Mouse (Mus musculus) midbrain, embryonic 16.5 days (tissue): Measurements from ENCODE around the gene A930033H14Rik. TPM values are rescaled to one million over a fixed set of nuclear protein-coding genes. Genes with fewer than 3 reads are reported as not detected.
A peak's percentile ranks its signal among the peaks of the same experiment; 100 is the strongest.

Experiments used
- ATAC-seq: fragments of 200-750 bp; cut with Nextera tagmentation; 2 replicates; pipeline ENCODE4 v1.8.0; 2017; ENCODE audit warnings: moderate TSS enrichment
- H3K27ac ChIP-seq: fragments of 300-500 bp; sonication (generic); 2 replicates; pipeline ENCODE4 v1.5.1; 2014; ENCODE audit warnings: mild to moderate bottlenecking, low read length, mixed read lengths
- H3K27me3 ChIP-seq: fragments of 300-500 bp; sonication (generic); 2 replicates; pipeline ENCODE4 v1.6.1; 2014; ENCODE audit warnings: low read depth, low read length, mixed read lengths; ENCODE audit not compliant: control insufficient read depth, insufficient read depth
- H3K36me3 ChIP-seq: fragments of 300-500 bp; sonication (generic); 2 replicates; pipeline ENCODE4 v1.6.1; 2014; ENCODE audit warnings: mild to moderate bottlenecking, low read length, moderate library complexity, mixed read lengths; ENCODE audit not compliant: control insufficient read depth, insufficient read depth
- H3K4me1 ChIP-seq: fragments of 300-500 bp; sonication (generic); 2 replicates; pipeline ENCODE4 v1.6.1; 2014; ENCODE audit warnings: mild to moderate bottlenecking, low read length, mixed read lengths; ENCODE audit not compliant: control insufficient read depth, insufficient read depth
- H3K4me2 ChIP-seq: fragments of 300-500 bp; sonication (generic); 2 replicates; pipeline ENCODE4 v1.6.1; 2014; ENCODE audit warnings: mild to moderate bottlenecking, low read length, mixed read lengths
- H3K4me3 ChIP-seq: fragments of 300-500 bp; sonication (generic); 2 replicates; pipeline ENCODE4 v1.5.1; 2014; ENCODE audit warnings: low read depth, mild to moderate bottlenecking, low read length, moderate library complexity, mixed read lengths
- H3K9ac ChIP-seq: fragments of 300-500 bp; sonication (generic); 2 replicates; pipeline ENCODE4 v1.6.1; 2014; ENCODE audit warnings: low read depth, low read length, mixed read lengths
- H3K9me3 ChIP-seq: fragments of 300-500 bp; sonication (generic); replicated peaks from 2 replicates; pipeline ENCODE4 v1.6.1; 2014; ENCODE audit warnings: mild to moderate bottlenecking, low read length, mixed read lengths; ENCODE audit not compliant: control insufficient read depth, poor library complexity, severe bottlenecking
- WGBS: fragments of 180-500 bp; shearing (Covaris S2); extraction: QIAGEN DNeasy Blood & Tissue Kit; methylation state at CpG from one replicate; pipeline ENCODE4 v1.1.7; 2014; 5-methylcytosine and 5-hydroxymethylcytosine counted together
- polyA plus RNA-seq: library from polyadenylated mRNA; unstranded; fragments of >200 nt; fragmentation: Nextera tagmentation; extraction: Ambion mirVana; gene quantifications from 2 replicates; pipeline ENCODE4 v1.2.1, GENCODE M21; 2015

Gene A930033H14Rik
- polyA plus RNA-seq, 1 experiment from 2014 or later, result 1.5 TPM

DNA sequence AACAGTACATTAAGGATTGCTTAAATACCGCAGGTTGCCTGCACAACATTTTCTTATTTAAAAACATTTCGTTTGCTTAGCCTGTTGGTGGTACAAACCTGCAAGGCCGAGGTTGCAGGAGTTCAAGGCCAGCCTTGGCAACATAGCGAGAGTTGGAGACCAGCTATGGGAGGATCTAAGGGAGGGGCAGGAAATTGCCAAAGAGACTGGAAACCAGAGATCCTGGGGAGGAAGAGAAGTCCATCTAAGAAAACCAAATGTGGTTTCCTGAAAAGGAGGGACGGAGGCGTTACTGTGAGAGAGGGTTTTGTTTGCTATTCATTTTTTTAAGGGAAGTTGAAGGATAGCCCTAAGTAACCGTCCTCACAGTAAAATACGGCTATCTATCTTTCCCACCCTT, 1.3 kb downstream of the A930033H14Rik start:
- Histone ChIP-seq H3K36me3 (peaks cover 3% of the 10 kb centered on the region; the same call in 1 of the 2 replicates), H3K4me3 (peak overlapping the region; percentile 81), H3K9ac (peak overlapping the region; percentile 98), H3K4me1 (peaks cover 12% of the 10 kb centered on the region), H3K27me3 (no peaks in the 10 kb centered on the region), H3K4me2 (peak overlapping the region; percentile 84), H3K27ac (peak overlapping the region; percentile 99), H3K9me3 (no peaks in the 10 kb centered on the region)
- 61% methylated on average over 8 of the region's 8 CpGs for WGBS
- ATAC-seq, result no peak

DNA sequence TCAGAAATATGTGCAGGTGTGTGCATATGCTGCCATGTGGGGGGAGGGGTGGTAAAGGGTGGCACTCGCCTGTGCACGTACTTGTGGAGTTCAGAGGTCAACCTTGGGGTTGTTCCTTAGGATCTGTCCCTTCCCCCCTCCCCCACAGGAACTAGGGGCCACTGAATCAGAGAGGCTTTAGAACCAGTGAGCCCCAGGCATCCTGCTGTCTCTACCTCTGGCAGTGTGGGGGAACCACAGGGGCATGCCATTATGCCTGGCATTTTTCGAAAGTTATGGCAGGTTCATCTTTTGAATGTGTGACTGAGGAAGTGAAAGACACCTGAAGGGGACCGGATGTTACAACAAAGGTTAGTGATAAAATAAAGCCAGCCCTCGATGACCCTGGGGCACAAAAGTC, 2.2 kb downstream of the A930033H14Rik start:
- H3K27me3 ChIP-seq, result no peaks in the 10 kb centered on the region
- H3K4me3 ChIP-seq, result no peak overlapping the region
- H3K27ac ChIP-seq, result no peak overlapping the region
- ATAC-seq, result no peak
- no peaks in the 10 kb centered on the region for H3K36me3 ChIP-seq
- H3K9me3 ChIP-seq, result no peaks in the 10 kb centered on the region
- 82% methylated on average over 5 of the region's 5 CpGs for WGBS
- H3K4me2 ChIP-seq, result no peak overlapping the region
- H3K4me1 ChIP-seq, result peaks cover 12% of the 10 kb centered on the region
- H3K9ac ChIP-seq, result no peak overlapping the region

DNA sequence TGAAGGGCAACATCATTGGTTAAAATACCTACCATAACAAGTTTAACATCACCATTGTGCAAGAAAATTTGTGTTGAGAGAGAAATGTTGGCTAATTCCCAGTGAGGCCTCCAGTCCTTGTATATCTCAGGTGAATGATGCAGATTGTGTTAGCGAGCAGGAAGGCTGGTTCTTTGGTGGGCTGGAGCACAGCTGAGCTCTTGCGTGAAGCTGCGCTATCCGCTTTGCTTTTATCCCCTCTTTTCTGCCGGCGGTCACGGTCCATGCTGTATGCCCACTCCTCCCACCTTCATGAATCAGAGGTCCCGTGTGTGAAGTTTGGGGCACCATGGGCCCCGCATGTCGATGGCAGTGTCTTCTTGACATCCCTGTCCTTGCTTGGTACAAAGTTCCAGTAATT, 2.9 kb downstream of the A930033H14Rik start:
- no peak overlapping the region for H3K27ac ChIP-seq
- WGBS, result 95% methylated on average over 10 of the region's 10 CpGs
- ATAC-seq, result no peak
- no peaks in the 10 kb centered on the region for H3K36me3 ChIP-seq
- H3K27me3 ChIP-seq, result no peaks in the 10 kb centered on the region
- no peaks in the 10 kb centered on the region for H3K9me3 ChIP-seq
- no peak overlapping the region for H3K4me3 ChIP-seq
- H3K4me1 ChIP-seq, result peaks cover 12% of the 10 kb centered on the region
- H3K9ac ChIP-seq, result no peak overlapping the region
- H3K4me2 ChIP-seq, result no peak overlapping the region

DNA sequence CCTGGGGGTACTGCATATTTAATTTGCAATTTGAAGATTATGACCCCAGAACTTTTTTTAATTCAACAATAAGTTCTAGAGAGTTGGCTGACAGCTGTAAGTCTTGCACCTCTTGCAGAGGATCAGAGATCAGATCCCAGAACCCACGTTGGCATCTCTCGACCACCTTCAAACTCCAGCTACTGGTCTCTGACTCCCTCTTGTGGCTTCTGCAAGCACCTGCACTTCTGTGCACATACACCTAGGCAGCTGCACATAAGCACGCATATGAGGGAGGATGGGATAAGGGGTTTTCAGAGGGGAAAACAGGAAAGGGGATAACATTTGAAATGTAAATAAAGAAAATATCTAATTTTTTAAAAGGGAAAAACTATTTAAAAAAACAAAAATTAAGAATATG, 4.2 kb downstream of the A930033H14Rik start:
- H3K36me3 ChIP-seq, result no peaks in the 10 kb centered on the region
- no peak overlapping the region for H3K27ac ChIP-seq
- ATAC-seq, result no peak
- no peaks in the 10 kb centered on the region for H3K27me3 ChIP-seq
- H3K4me2 ChIP-seq, result no peak overlapping the region
- no peaks in the 10 kb centered on the region for H3K9me3 ChIP-seq
- peaks cover 9% of the 10 kb centered on the region for H3K4me1 ChIP-seq
- H3K4me3 ChIP-seq, result no peak overlapping the region
- H3K9ac ChIP-seq, result no peak overlapping the region
- 95% methylated on average over 3 of the region's 3 CpGs for WGBS

DNA sequence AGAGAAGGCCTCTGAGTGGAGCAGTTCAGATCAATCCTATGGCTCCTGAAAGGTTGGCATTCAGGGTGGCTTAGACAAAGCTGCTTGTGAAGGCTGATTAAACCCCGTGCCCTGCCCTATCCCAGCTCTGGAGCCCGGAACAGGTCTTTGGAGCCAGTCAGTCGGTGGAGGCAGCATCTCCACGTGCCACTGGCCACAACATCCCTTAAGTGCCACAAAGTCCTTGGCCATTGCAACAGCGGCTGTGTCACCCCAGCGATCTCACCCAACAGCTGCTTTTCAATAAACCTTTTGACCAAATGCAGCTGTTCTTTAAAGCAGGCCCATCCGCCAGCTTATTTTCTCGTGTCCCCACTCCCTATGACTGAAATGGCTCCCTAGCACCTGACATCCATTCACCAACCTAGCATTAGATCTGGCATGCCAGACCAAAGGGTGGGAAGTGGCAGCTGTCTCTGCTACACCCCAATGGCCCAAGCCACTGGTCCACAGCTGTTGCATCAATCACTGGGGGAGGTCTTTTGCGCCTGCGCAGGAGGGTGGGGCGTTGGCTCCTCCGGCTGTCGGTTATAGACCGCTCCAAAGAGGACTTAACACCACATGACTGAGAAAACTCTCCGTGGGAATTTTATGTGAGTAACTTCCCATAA, 4.8 kb downstream of the A930033H14Rik start:
- Histone ChIP-seq H3K27ac (no peak overlapping the region), H3K4me1 (peaks cover 9% of the 10 kb centered on the region), H3K4me2 (no peak overlapping the region), H3K9ac (no peak overlapping the region), H3K4me3 (no peak overlapping the region), H3K9me3 (no peaks in the 10 kb centered on the region), H3K27me3 (no peaks in the 10 kb centered on the region), H3K36me3 (no peaks in the 10 kb centered on the region)
- 88% methylated on average over 15 of the region's 15 CpGs for WGBS
- ATAC-seq, result no peak

DNA sequence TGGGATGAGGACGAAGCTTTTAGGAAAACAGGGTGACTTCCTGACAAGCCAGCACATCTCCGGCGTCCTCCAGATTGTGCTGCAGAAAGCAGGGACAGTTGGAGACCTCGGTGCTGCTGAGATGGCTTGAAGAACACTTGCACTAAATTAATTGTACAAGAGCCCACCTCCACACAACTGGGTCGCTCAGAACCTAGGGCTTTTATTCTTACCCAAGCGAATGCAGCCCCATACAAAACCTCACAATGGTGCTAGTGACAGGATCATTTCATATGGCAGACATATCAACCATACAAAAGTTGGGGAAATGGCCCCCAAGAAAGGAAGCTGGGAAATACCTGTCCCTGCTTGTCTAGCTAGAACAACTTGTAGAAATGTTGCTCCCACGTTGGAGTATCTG, 5.4 kb downstream of the A930033H14Rik start:
- no peak overlapping the region for H3K4me2 ChIP-seq
- no peaks in the 10 kb centered on the region for H3K9me3 ChIP-seq
- no peak overlapping the region for H3K9ac ChIP-seq
- no peak overlapping the region for H3K27ac ChIP-seq
- no peak overlapping the region for H3K4me3 ChIP-seq
- ATAC-seq, result no peak
- no peaks in the 10 kb centered on the region for H3K36me3 ChIP-seq
- no peaks in the 10 kb centered on the region for H3K27me3 ChIP-seq
- 89% methylated on average over 7 of the region's 7 CpGs for WGBS
- H3K4me1 ChIP-seq, result peaks cover 9% of the 10 kb centered on the region

DNA sequence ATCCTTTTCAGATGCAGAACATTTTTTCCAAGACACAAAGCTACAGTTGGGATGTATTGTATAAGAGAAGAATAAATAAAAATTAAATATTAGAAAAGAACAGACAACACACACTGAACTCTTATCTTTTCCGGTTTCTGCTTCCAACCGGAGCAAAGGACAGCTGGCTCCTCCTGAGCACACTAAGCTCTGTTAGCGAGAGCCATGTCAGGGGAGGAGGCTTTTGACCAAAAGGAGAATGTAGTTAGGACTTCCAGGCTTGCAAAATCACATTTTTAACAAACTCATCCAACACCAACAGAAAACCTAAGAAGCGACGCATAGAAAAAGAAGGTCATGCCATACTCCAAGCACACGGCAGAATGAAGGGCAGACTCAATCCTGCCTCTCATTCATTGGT, 6.8 kb downstream of the A930033H14Rik start:
- Histone ChIP-seq H3K4me3 (no peak overlapping the region), H3K4me2 (no peak overlapping the region), H3K36me3 (no peaks in the 10 kb centered on the region), H3K27ac (no peak overlapping the region), H3K27me3 (no peaks in the 10 kb centered on the region), H3K9ac (no peak overlapping the region), H3K9me3 (no peaks in the 10 kb centered on the region), H3K4me1 (no peaks in the 10 kb centered on the region)
- no peak for ATAC-seq
- WGBS, result 91% methylated on average over 6 of the region's 6 CpGs

DNA sequence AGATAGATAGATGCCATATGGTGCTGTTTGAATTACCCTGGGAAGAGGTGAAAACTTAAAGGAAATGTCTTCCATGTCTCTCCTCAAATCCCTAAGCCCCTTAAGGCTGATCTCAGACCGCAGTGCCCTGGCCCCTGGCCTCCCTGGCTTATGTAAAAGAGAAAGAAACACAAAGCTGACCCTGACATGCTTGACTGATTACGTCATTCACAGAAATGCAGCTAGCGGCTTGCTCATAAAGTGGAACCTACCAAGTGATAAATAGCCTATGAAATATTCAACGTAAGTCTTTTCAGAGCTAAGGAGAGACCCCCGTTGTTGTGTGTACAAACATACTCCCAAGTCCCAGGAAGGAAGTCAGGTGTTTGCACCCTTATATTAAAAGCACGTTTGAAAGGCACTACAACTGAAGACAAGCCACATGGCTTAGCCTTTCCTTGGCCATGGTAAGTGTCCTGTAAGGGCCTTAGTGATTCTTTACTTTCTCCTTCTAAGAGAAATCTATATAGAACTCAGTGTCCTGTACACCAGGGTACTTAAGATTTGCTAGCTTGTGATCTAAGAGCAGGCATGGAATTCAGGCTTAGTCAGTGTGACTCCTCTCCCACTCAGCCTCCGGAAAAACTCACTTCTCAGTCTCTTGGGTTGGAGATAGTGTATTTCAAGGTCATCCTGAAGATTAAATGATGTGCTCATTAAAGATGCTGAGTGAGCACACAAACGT, 8.1 kb downstream of the A930033H14Rik start:
- Histone ChIP-seq H3K4me3 (no peak overlapping the region), H3K9ac (no peak overlapping the region), H3K4me1 (no peaks in the 10 kb centered on the region), H3K36me3 (no peaks in the 10 kb centered on the region), H3K4me2 (no peak overlapping the region), H3K9me3 (no peaks in the 10 kb centered on the region), H3K27me3 (no peaks in the 10 kb centered on the region), H3K27ac (no peak overlapping the region)
- 22% methylated on average over 8 of the region's 8 CpGs for WGBS
- ATAC-seq, result no peak

DNA sequence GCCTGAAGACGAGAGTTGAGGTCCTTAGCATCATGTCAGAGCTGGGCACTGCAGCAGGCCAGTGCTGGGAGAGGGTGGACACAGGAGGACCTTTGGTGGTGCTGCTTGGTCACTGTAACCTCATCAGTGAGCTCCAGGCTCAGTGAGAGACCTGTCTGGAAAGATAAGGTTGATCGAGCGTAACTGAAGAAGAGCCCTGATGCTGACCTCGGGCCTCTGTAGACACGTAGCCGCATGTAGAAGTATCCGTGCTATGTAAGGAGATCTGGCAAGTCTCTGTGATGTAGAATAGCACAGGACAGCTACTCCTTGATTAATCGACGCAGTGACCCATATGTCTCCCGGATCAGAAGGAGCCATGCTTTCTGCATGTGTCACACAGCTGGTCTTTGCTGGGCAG, 19.2 kb downstream of the A930033H14Rik start:
- no peak for ATAC-seq
- H3K27ac ChIP-seq, result no peak overlapping the region
- H3K36me3 ChIP-seq, result no peaks in the 10 kb centered on the region
- no peaks in the 10 kb centered on the region for H3K4me1 ChIP-seq
- no peaks in the 10 kb centered on the region for H3K9me3 ChIP-seq
- H3K9ac ChIP-seq, result no peak overlapping the region
- WGBS, result 95% methylated on average over 10 of the region's 10 CpGs
- H3K27me3 ChIP-seq, result no peaks in the 10 kb centered on the region
- H3K4me3 ChIP-seq, result no peak overlapping the region
- H3K4me2 ChIP-seq, result no peak overlapping the region
